Mouse (Mus musculus) CD4-positive naive resting alpha-beta T cell, adult 57 days (primary cell): ENCODE measurements around the gene 4930578C19Rik. TPM values are rescaled to one million over a fixed set of nuclear protein-coding genes. Genes with fewer than 3 reads are reported as not detected.

Experiments used
- total RNA-seq: library from RNA; stranded (reverse); gene quantifications from one replicate; pipeline ENCODE4 v1.2.4, GENCODE M21; 2023

The 4930578C19Rik gene
- total RNA-seq, result not detected

DNA sequence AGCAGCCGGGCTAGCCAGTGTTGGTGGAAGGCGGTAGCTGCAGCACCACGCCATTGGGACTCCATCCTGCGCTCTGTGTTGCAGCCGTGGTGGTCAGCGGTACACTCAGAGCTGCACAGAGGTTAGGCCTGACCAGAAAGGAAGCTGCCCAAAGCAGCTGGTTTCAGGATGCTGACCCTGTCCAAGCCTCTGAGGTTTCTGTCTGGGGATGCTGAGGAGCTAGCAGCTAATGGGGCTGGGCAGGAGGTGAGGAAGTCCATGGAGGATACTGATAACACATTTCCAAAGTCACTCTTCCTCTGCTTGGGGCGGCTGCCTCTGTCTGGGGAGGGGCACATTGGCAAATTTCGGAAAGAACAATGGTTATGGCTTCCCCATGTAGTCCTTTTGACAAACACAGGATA lies at the start of gene 4930578C19Rik:
TSS of gene 4930578C19Rik (minus strand) at position 200 of the 404 bp plus-strand sequence.

